Mouse (Mus musculus) myocyte (in vitro differentiated cells): ENCODE data around the gene Phyhd1.

Experiments used
- CEBPB ChIP-seq: IDR thresholded peaks from 2 replicates; pipeline ENCODE4 v1.6.1; 2011; ENCODE audit warnings: mild to moderate bottlenecking, moderate library complexity; ENCODE audit not compliant: poor library complexity, insufficient read depth, severe bottlenecking
- E2F4 ChIP-seq: IDR thresholded peaks from one replicate; pipeline ENCODE4 v1.6.1; 2011; ENCODE audit warnings: mild to moderate bottlenecking, control low read depth, moderate library complexity; ENCODE audit not compliant: insufficient read depth
- MAX ChIP-seq: IDR thresholded peaks from one replicate; pipeline ENCODE4 v1.6.1; 2011; ENCODE audit warnings: low read depth, mild to moderate bottlenecking, control low read depth
- MYOG ChIP-seq, 3 experiments: IDR thresholded peaks; one replicate each; pipeline ENCODE4 v1.6.1; 2011; ENCODE audit warnings: control low read depth in 2 of 3, low read depth in 2 of 3, mild to moderate bottlenecking in 2 of 3; ENCODE audit not compliant: insufficient read length in 2 of 3, control insufficient read depth in 1 of 3, insufficient read depth in 1 of 3
- POLR2A ChIP-seq: IDR thresholded peaks from one replicate; pipeline ENCODE4 v1.6.1; 2011; ENCODE audit warnings: low read depth, mild to moderate bottlenecking, control low read depth, moderate library complexity; ENCODE audit not compliant: insufficient read length
- POLR2AphosphoS2 ChIP-seq: IDR thresholded peaks from one replicate; pipeline ENCODE4 v1.6.1; 2011; ENCODE audit warnings: low read depth, control low read depth; ENCODE audit not compliant: insufficient read length
- SRF ChIP-seq: IDR thresholded peaks from one replicate; pipeline ENCODE4 v1.6.1; 2011; ENCODE audit warnings: low read depth; ENCODE audit not compliant: control insufficient read depth, insufficient read length
- TCF12 ChIP-seq: IDR thresholded peaks from one replicate; pipeline ENCODE4 v1.6.1; 2011; ENCODE audit warnings: mild to moderate bottlenecking, control low read depth; ENCODE audit not compliant: poor library complexity, insufficient read depth, severe bottlenecking

DNA sequence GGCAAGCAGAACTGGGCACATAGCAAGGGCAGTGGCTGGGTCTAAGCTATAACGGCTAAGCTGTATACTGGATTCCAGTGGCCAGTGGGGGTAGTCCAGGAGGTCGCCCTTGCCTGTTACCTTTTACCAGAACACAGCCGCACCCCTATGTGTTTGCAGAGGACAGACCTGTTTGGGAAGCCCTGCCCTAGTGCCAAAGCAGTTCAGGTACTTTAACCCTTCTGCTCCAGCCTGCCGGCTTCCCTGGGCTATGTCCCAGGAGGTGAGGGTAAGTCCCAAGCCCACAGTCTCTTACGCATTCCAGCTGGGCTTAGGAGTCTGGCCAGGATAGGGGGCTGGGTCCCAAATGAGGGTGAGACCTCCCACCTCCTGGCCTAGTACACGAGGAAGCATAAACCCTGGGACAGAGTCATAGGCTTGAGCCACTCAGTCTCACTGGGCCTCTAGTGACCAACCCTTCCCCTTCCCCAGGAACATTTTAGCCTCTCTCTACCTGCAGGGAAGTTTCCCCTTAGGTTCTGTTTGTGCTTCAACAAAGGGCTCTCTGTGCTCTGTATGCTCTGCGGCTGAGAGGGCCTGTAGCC lies 21.3 kb upstream of the Phyhd1 start:
- TF ChIP-seq POLR2A (no peak), MAX (no peak), MYOG (IDR thresholded peaks at IDR 0.05; ENCODE audit: control insufficient read depth in 1 of 3, insufficient read depth in 1 of 3, insufficient read length in 2 of 3, low read depth in 2 of 3) (no peak), CEBPB (no peak), E2F4 (no peak), SRF (no peak), TCF12 (no peak), POLR2AphosphoS2 (no peak)
